Mouse (Mus musculus) cerebellum, adult 9-10 months (tissue): ENCODE results near the gene Ifi47.
"Not testable (repeated sequence)": the region's sequence is repeated elsewhere in the genome, so short reads cannot be mapped to it uniquely, and the experiment has no call there.

Source experiments
- DNase-seq: peaks from one replicate; pipeline ENCODE4 v3.0.0; 2022

Ifi47 gene

DNA sequence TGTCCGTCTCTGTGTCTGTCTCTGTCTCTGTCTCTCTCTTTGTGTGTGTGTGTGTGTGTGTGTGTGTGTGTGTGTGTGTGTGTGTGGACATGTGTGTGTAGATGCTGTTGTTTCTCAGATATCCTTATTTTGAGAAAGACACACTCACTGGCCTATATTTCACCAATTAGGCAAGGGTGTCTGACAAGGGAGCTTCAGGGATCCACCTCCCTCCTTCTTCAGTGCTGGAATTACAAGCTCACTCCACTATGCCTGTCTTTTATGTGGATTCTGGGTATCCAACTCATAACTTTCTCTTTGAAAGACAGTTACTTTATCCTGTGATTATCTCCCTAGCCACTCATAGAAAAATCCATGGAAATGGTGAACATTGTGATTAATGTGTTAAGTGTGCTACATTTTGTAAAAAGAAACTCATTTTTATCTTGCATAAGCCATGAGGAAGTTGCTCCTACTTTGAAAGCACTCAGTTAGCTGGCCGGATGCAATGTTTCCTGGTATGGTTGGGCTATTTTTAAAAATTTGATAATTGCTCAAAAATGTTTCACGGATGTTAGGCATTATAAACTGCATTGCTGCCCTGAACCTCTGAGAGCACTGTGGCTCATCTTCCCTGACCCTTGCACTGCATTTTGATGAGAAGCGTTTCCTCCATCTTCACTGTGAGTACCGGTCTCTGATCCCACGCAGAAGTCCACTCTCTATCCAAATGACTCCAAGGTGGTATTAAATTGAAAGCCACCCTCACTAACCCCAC is at the start of gene Ifi47:
TSS of gene Ifi47 (plus strand) at position 587 of the 757 bp plus-strand sequence.
- DNase-seq = not testable (repeated sequence)

DNA sequence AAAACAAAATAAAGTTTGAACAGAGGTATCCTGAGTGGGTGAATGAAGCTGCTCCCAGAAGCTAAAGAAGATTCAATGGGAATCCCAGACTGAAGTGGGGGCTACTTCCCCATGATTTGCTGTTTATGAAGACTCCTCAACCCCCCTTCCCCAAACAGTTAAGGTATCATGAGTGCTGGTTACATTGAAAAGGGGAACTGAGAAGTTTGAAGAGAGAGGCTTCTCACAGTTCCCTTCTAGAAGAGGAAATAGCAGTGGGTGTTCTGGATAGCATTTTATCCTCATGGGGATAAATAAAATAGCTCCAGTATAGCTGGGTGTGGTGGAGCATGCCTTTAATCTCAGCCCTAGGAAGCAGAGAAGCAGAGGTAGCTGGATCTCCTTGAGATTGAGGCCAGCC is 26.3 kb upstream of the Ifi47 start:
- DNase-seq = not testable (repeated sequence)

GRCm38 (mm10) chr11:49051093-49051891 is 25.1 kb upstream of the Ifi47 start, which contains the start of gene 9930111J21Rik2:
9930111J21Rik2 (minus strand) TSS chr11:49051242.
- not testable (repeated sequence) for DNase-seq

GRCm38 (mm10) chr11:49051894-49052293 is 24.5 kb upstream of the Ifi47 start:
- DNase-seq = not testable (repeated sequence)

GRCm38 (mm10) chr11:49060061-49060460 is 16.3 kb upstream of the Ifi47 start:
- DNase-seq = not testable (repeated sequence)

- not testable (repeated sequence) for DNase-seq
Observed at GRCm38 (mm10) chr11:49061865-49062264, 14.5 kb upstream of the Ifi47 start.

GRCm38 (mm10) chr11:49063713-49064469 is 12.5 kb upstream of the Ifi47 start, which contains the start of gene Tgtp2:
Tgtp2 (minus strand) TSS chr11:49064206.
- DNase-seq = not testable (repeated sequence)

GRCm38 (mm10) chr11:49068358-49068757 is 8.0 kb upstream of the Ifi47 start:
- DNase-seq = no peak

DNA sequence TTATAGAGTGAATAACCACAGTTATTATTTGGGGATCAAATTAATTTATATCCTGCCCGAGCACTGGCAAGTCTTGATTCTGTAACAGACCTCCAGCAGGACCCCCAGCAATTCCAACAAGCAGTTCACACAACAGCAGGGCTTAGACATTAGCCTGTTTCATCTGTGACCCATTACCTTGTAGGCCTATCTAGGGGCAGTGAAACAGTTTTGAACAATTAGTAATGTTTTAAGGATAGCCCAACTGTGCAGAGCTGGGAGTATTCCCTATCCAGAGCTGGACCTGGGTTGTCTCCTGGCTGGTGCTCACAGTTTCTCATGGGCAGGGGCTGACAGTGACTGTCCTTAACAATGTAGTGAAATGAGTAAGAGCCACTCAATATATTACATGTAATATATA is 625 bp downstream of the Ifi47 start:
- DNase-seq = no peak

GRCm38 (mm10) chr11:49078719-49079118 is 2.3 kb downstream of the Ifi47 start:
- DNase-seq = no peak

DNA sequence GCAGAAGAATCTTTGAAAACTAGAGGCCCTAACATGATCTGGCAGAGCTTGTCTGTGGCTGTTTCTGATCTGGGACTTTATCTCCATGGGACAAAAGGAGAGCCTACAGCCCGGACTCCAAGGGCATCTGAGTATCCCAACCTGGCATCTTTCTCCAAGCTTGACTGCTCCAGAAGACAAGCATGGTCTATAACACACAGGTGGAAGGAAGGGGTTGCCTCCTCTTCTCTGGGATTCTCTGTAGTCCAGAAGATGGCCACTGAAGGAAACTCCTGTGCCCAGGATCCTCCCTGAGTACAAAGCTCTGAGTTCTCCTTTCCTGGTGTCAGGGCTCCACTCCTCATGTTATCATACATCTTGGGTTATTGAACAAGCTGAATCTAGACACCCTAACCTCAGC is 4.2 kb downstream of the Ifi47 start:
- no peak for DNase-seq

- DNase-seq = no peak
Observed at GRCm38 (mm10) chr11:49081356-49081755, 5.0 kb downstream of the Ifi47 start.

DNA sequence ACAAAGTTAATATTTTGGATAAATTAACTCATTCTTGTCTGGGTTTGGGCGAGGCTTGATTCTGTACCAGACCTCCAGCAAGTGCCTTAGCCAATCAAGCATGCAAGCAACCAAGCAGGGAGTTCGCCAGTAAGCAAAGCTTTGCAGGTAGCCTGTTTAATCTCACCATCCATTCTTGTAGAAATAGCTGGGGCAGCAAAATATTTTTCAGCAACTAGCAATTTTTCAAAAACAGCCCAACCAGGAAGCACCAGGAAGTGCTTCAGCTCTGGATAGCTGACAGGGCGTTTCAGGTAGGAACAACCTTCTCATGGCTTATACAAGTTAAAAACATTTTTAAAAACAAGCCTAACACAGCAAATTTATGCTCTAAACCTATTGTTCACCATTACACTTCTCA is 5.5 kb downstream of the Ifi47 start:
- DNase-seq = no peak

GRCm38 (mm10) chr11:49083146-49083545 is 6.8 kb downstream of the Ifi47 start:
- DNase-seq = no peak

DNA sequence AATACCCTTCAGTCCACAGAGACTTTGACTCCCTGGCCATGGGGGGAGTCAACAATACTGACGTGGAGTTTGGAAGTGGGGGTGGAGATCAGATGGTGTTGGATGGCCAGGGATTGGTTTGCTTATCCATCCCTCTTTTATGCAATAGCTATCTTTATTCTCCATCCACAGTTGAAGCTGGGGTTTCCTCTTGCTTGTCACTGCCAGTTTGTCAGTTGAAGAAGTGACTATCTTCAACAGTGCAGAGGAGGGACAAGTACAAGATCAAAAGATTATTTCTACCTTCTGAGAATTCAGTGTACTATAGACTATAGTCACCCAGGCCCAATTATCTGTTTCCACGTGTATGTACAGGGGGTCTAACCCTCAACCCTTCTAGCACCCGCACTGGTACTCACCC is 7.4 kb downstream of the Ifi47 start:
- no peak for DNase-seq

GRCm38 (mm10) chr11:49084385-49084784 is 8.0 kb downstream of the Ifi47 start:
- no peak for DNase-seq

DNA sequence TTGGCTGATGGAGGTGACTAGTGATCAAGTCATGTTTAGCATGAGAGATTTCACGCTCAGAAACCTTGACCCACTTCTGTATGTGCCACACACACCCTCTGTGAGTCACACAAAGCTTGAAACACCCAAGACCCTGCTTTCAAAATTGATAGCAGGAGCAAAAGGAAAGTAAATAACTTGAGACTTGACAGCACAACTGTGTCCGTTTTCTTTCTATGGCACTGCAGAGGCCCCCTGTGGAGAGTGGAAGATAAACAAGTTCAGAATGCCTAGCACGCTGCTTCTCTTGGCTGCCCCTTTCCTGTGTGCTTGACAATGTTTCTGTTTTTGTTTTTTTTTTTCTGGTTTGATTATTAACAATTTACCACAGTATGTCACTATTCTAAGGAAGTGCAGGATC is 8.5 kb downstream of the Ifi47 start:
- no peak for DNase-seq

- no peak for DNase-seq
Observed at GRCm38 (mm10) chr11:49086858-49087361, 10.5 kb downstream of the Ifi47 start.

- DNase-seq = no peak
Observed at GRCm38 (mm10) chr11:49087830-49088616, 11.6 kb downstream of the Ifi47 start.

DNA sequence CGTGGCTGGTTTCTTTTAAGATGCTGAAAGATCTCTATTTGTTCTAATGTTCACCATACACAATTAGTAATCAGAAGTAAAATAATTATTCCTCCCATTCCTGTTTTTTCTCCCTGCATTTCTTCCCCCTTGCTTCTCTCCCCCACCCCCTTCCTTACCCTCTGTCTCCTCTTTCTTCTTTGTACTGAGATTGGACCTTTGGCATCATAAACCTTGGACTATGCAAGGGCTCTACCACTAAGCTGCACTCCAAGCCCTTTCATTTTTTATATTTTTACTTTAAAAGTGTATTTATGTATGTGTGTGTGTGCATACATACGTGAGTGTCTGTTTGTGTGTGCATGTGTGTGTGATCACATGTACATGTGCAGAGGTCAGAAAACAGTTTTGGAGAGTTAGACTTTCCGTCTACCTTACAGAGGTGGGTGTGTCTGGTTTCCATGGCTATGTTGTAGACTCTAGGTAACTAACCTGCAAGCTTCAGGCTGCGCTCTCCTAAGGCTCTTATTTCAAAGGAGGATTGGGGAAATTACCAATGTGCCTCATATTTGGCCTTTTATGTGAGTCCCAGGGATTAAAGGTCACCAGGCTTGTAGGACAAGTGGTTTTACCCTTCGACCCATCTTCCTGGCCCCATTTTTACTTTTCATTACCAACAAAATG is 12.7 kb downstream of the Ifi47 start:
- DNase-seq = no peak

GRCm38 (mm10) chr11:49089735-49090507 is 13.5 kb downstream of the Ifi47 start:
- no peak for DNase-seq
